Mouse (Mus musculus) forebrain, embryonic 16.5 days (tissue): ENCODE measurements at regions not wholly inside any gene's neighbourhood (a gene's known extent, or its start where the extent isn't known, plus 50 kb on each side); places are given as distances from the start of the nearest gene placed in this dataset.
A peak's percentile ranks its signal among the peaks of the same experiment; 100 is the strongest.

Source experiments
- ATAC-seq: fragments of 200-750 bp; cut with Nextera tagmentation; 2 replicates; pipeline ENCODE4 v1.8.0; 2017; ENCODE audit warnings: mild to moderate bottlenecking, moderate library complexity
- H3K27ac ChIP-seq: fragments of 300-500 bp; sonication (generic); 2 replicates; pipeline ENCODE4 v1.5.1; 2014; ENCODE audit warnings: low read length, control low read depth
- H3K27me3 ChIP-seq: fragments of 300-500 bp; sonication (generic); replicated peaks from 2 replicates; pipeline ENCODE4 v1.6.1; 2014; ENCODE audit warnings: low read length; ENCODE audit not compliant: control insufficient read depth, insufficient read depth
- H3K36me3 ChIP-seq: fragments of 300-500 bp; sonication (generic); 2 replicates; pipeline ENCODE4 v1.6.1; 2014; ENCODE audit not compliant: control insufficient read depth, insufficient read depth
- H3K4me1 ChIP-seq: fragments of 300-500 bp; sonication (generic); replicated peaks from 2 replicates; pipeline ENCODE4 v1.6.1; 2014; ENCODE audit warnings: low read length; ENCODE audit not compliant: control insufficient read depth, insufficient read depth
- H3K4me2 ChIP-seq: fragments of 300-500 bp; sonication (generic); 2 replicates; pipeline ENCODE4 v1.6.1; 2014; ENCODE audit warnings: mild to moderate bottlenecking, low read length, control low read depth
- H3K4me3 ChIP-seq: fragments of 300-500 bp; sonication (generic); replicated peaks from 2 replicates; pipeline ENCODE4 v1.5.1; 2014; ENCODE audit warnings: mild to moderate bottlenecking, low read length, control low read depth
- H3K9ac ChIP-seq: fragments of 300-500 bp; sonication (generic); replicated peaks from 2 replicates; pipeline ENCODE4 v1.6.1; 2014; ENCODE audit warnings: low read depth, low read length, control low read depth
- H3K9me3 ChIP-seq: fragments of 300-500 bp; sonication (generic); 2 replicates; pipeline ENCODE4 v1.6.1; 2016; ENCODE audit warnings: low read length; ENCODE audit not compliant: control insufficient read depth

GRCm38 (mm10) chrX:41735646-41736045, 184.8 kb downstream of the Thoc2 start:
- Histone ChIP-seq H3K27me3 (no peaks in the 10 kb centered on the region), H3K36me3 (no peaks in the 10 kb centered on the region), H3K4me1 (no peaks in the 10 kb centered on the region), H3K9me3 (no peaks in the 10 kb centered on the region), H3K4me2 (no peak overlapping the region), H3K9ac (no peak overlapping the region), H3K4me3 (no peak overlapping the region), H3K27ac (no peak overlapping the region)
- ATAC-seq = peak; percentile 69
